Mouse (Mus musculus): ENCODE measurements around the gene Slc7a7.

DNA sequence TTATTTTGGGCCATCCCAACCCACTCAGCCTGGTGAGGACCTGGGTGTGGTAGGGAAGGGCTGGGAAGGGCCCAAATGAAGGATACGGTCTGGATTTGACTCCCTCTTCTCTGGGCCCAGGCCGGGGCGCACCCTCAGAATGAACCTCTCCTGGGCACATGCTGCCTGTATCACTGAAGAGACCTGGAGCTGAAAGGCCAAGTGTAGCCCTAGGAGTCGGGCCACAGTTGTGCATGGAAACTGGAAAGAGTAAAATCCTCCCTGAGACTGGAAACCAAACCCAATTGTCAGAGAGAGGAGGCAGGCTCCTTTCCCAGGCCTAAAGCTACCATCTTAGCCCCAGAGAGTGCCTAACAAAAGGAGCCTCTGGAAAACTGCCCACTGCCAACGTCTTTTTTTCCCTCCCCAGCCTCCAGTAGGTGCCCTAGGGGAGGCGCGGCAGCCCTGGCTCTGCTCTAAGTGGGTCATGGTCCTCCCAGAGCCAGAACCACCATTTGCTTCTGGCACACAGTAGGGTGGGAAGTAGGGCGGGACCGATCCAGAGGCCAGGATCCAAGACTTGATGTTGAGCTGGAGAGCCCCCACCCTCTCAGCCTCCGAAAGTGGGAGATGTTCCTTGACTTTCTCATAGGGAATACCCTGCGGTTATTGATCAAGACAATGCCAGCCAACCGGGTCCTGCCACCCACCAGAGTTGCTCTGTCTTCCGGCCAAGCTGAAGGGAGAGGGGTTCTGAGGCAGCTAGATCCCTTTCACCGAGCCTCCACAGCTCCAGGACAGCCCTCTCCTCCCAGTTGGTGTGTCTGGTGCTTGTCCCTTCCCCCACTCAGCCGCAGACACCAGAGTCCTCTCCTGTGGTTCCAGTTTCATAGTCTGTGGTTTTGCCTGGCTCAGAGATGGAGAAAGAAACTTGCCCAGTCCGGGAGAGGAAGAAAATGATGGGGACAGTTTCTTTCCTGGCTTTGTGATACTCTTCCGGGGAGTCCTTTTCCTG lies 15.6 kb upstream of the Slc7a7 start:
- TF ChIP-seq HCFC1 (IDR thresholded peaks at IDR 0.05; ENCODE audit: borderline replicate concordance, insufficient read depth, low read length) (no peak), MAFK (IDR thresholded peaks at IDR 0.05; ENCODE audit: insufficient read depth, low read depth, low read length) (no peak), ZC3H11A (IDR thresholded peaks at IDR 0.05; ENCODE audit: borderline replicate concordance, low read depth, low read length) (no peak)
